Mouse (Mus musculus) kidney, adult 18-20 months (tissue): Measurements from ENCODE around the gene Acp5.

Experiments used
- DNase-seq: peaks from one replicate; pipeline ENCODE4 v3.0.0; 2021

The Acp5 gene

GRCm38 (mm10) chr9:22138480-22138879, 3.0 kb upstream of the Acp5 start:
- DNase-seq: peak; percentile 63

- no peak for DNase-seq
Measured at GRCm38 (mm10) chr9:22136765-22137547, 1.4 kb upstream of the Acp5 start.

GRCm38 (mm10) chr9:22134988-22135643, 395 bp downstream of the Acp5 start:
- DNase-seq: no peak

GRCm38 (mm10) chr9:22134246-22134890, 1.1 kb downstream of the Acp5 start:
- no peak for DNase-seq

- no peak for DNase-seq
Measured at GRCm38 (mm10) chr9:22132220-22132619, 3.3 kb downstream of the Acp5 start.

GRCm38 (mm10) chr9:22131226-22131981, 4.1 kb downstream of the Acp5 start:
- DNase-seq: peak; percentile 69

- no peak for DNase-seq
Measured at GRCm38 (mm10) chr9:22125246-22126027, 10.1 kb downstream of the Acp5 start.

GRCm38 (mm10) chr9:22124169-22124568, 11.3 kb downstream of the Acp5 start:
- no peak for DNase-seq

- DNase-seq: no peak
Measured at GRCm38 (mm10) chr9:22123069-22123609, 12.4 kb downstream of the Acp5 start.

- no peak for DNase-seq
Measured at GRCm38 (mm10) chr9:22122005-22122404, 13.5 kb downstream of the Acp5 start.

GRCm38 (mm10) chr9:22121545-22121944, 14.0 kb downstream of the Acp5 start:
- DNase-seq: no peak

GRCm38 (mm10) chr9:22119543-22119942, 16.0 kb downstream of the Acp5 start:
- DNase-seq: no peak

- DNase-seq: peak; percentile 56
Measured at GRCm38 (mm10) chr9:22117754-22118456, 17.6 kb downstream of the Acp5 start.

GRCm38 (mm10) chr9:22116740-22117426, 18.6 kb downstream of the Acp5 start, which contains the start of gene Elof1:
Gene Elof1 (minus strand): TSS chr9:22117172.
- DNase-seq: peak; percentile 95

- no peak for DNase-seq
Measured at GRCm38 (mm10) chr9:22116086-22116485, 19.4 kb downstream of the Acp5 start.

- no peak for DNase-seq
Measured at GRCm38 (mm10) chr9:22115635-22116034, 19.9 kb downstream of the Acp5 start.

- DNase-seq: no peak
Measured at GRCm38 (mm10) chr9:22108194-22108593, 27.3 kb downstream of the Acp5 start.

- no peak for DNase-seq
Measured at GRCm38 (mm10) chr9:22099922-22100321, 35.6 kb downstream of the Acp5 start.

GRCm38 (mm10) chr9:22098993-22099696, 36.4 kb downstream of the Acp5 start, which contains the start of gene Cnn1:
Gene Cnn1 (plus strand): TSS chr9:22099216.
- DNase-seq: no peak

GRCm38 (mm10) chr9:22095854-22096307, 39.6 kb downstream of the Acp5 start:
- peak; percentile 81 for DNase-seq
